Mouse (Mus musculus): ENCODE measurements around the gene Maml3.

Maml3 gene

GRCm38 (mm10) chr3:51963151-51963791 is 141.6 kb downstream of the Maml3 start:
- DNase-seq (ENCODE audit: extremely low read depth, low read depth, low spot score): no peak

GRCm38 (mm10) chr3:51958751-51959150 is 146.1 kb downstream of the Maml3 start:
- DNase-seq (ENCODE audit: extremely low read depth, low read depth, low spot score): no peak

- no peak for DNase-seq (ENCODE audit: extremely low read depth, low read depth, low spot score)
Measured at GRCm38 (mm10) chr3:51954441-51954840, 150.4 kb downstream of the Maml3 start.

- DNase-seq (ENCODE audit: extremely low read depth, low read depth, low spot score): no peak
Measured at GRCm38 (mm10) chr3:51953927-51954326, 150.9 kb downstream of the Maml3 start.

- DNase-seq (ENCODE audit: extremely low read depth, low read depth, low spot score): no peak
Measured at GRCm38 (mm10) chr3:51952728-51953623, 151.9 kb downstream of the Maml3 start.

- DNase-seq (ENCODE audit: extremely low read depth, low read depth, low spot score): no peak
Measured at GRCm38 (mm10) chr3:51952267-51952666, 152.6 kb downstream of the Maml3 start.

GRCm38 (mm10) chr3:51949651-51950050 is 155.2 kb downstream of the Maml3 start:
- no peak for DNase-seq (ENCODE audit: extremely low read depth, low read depth, low spot score)

GRCm38 (mm10) chr3:51947168-51947567 is 157.7 kb downstream of the Maml3 start:
- no peak for DNase-seq (ENCODE audit: extremely low read depth, low read depth, low spot score)

GRCm38 (mm10) chr3:51943642-51944041 is 161.2 kb downstream of the Maml3 start:
- no peak for DNase-seq (ENCODE audit: extremely low read depth, low read depth, low spot score)

GRCm38 (mm10) chr3:51941781-51942180 is 163.1 kb downstream of the Maml3 start:
- DNase-seq (ENCODE audit: extremely low read depth, low read depth, low spot score): no peak

- DNase-seq (ENCODE audit: extremely low read depth, low read depth, low spot score): no peak
Measured at GRCm38 (mm10) chr3:51939864-51940263, 165.0 kb downstream of the Maml3 start.

GRCm38 (mm10) chr3:51939054-51939453 is 165.8 kb downstream of the Maml3 start:
- no peak for DNase-seq (ENCODE audit: extremely low read depth, low read depth, low spot score)

GRCm38 (mm10) chr3:51937176-51937575 is 167.7 kb downstream of the Maml3 start:
- no peak for DNase-seq (ENCODE audit: extremely low read depth, low read depth, low spot score)

GRCm38 (mm10) chr3:51934531-51935485 is 170.1 kb downstream of the Maml3 start:
- no peak for DNase-seq (ENCODE audit: extremely low read depth, low read depth, low spot score)

- no peak for DNase-seq (ENCODE audit: extremely low read depth, low read depth, low spot score)
Measured at GRCm38 (mm10) chr3:51928188-51928587, 176.7 kb downstream of the Maml3 start.

- no peak for DNase-seq (ENCODE audit: extremely low read depth, low read depth, low spot score)
Measured at GRCm38 (mm10) chr3:51927591-51927990, 177.3 kb downstream of the Maml3 start.

GRCm38 (mm10) chr3:51927043-51927442 is 177.8 kb downstream of the Maml3 start:
- DNase-seq (ENCODE audit: extremely low read depth, low read depth, low spot score): no peak

- DNase-seq (ENCODE audit: extremely low read depth, low read depth, low spot score): no peak
Measured at GRCm38 (mm10) chr3:51925758-51926157, 179.1 kb downstream of the Maml3 start.

- DNase-seq (ENCODE audit: extremely low read depth, low read depth, low spot score): no peak
Measured at GRCm38 (mm10) chr3:51924636-51925035, 180.2 kb downstream of the Maml3 start.

GRCm38 (mm10) chr3:51923800-51924199 is 181.1 kb downstream of the Maml3 start:
- DNase-seq (ENCODE audit: extremely low read depth, low read depth, low spot score): no peak

- no peak for DNase-seq (ENCODE audit: extremely low read depth, low read depth, low spot score)
Measured at GRCm38 (mm10) chr3:51916902-51917301, 188.0 kb downstream of the Maml3 start.

All from fat pad, adult 2 months (tissue).